Mouse (Mus musculus) heart, embryonic 10.5 days (tissue): Measurements from ENCODE around the gene Etv6. TPM values are rescaled to one million over a fixed set of nuclear protein-coding genes. Genes with fewer than 3 reads are reported as not detected.

ENCODE experiments used
- DNase-seq: peaks from one replicate; pipeline ENCODE4 v3.0.0-alpha.2; 2017; ENCODE audit warnings: low spot score
- H3K27ac ChIP-seq: fragments of 300-500 bp; sonication (generic); 2 replicates; pipeline ENCODE4 v1.5.1; 2016; ENCODE audit warnings: mild to moderate bottlenecking
- H3K27me3 ChIP-seq: fragments of 300-500 bp; sonication (generic); 2 replicates; pipeline ENCODE4 v1.6.1; 2016; ENCODE audit warnings: mild to moderate bottlenecking; ENCODE audit not compliant: poor library complexity, insufficient read depth, severe bottlenecking
- H3K36me3 ChIP-seq: fragments of 300-500 bp; sonication (generic); 2 replicates; pipeline ENCODE4 v1.6.1; 2016; ENCODE audit warnings: mild to moderate bottlenecking, moderate library complexity
- H3K4me1 ChIP-seq: fragments of 300-500 bp; sonication (generic); 2 replicates; pipeline ENCODE4 v1.6.1; 2016; ENCODE audit warnings: mild to moderate bottlenecking
- H3K4me3 ChIP-seq: fragments of 300-500 bp; sonication (generic); 2 replicates; pipeline ENCODE4 v1.5.1; 2016; ENCODE audit warnings: mild to moderate bottlenecking, moderate library complexity
- H3K9me3 ChIP-seq: fragments of 300-500 bp; sonication (generic); 2 replicates; pipeline ENCODE4 v1.6.1; 2016; ENCODE audit warnings: mild to moderate bottlenecking, moderate library complexity
- WGBS: fragments of 180-500 bp; shearing (Covaris S2); methylation state at CpG from one replicate; pipeline ENCODE4 v1.1.7; 2016; 5-methylcytosine and 5-hydroxymethylcytosine counted together
- polyA plus RNA-seq: library from polyadenylated mRNA; unstranded; fragments of >200 nt; fragmentation: Nextera tagmentation; extraction: Ambion mirVana; gene quantifications from 2 replicates; pipeline ENCODE4 v1.2.1, GENCODE M21; 2016

Etv6 gene
- polyA plus RNA-seq, 1 experiment from 2014 or later, result 16.2 TPM

DNA sequence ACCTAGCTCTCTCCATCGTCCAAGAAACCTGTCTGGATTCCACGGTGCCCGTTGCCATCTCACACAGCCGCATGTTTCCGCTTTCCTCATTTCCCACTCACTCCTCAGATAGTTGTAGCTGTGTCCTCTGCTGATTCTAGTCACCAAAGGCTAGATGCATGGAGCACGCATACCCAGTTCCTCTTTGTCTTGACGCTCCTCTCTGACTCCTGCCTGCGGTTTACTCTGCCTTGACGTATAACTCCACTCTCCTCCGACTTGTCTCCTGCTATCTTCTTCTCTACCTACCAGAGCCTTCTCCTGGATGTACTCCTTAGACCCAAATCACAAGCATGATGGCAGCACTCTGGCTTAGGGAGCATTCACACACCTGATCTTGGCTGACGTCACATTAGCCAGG, 169.7 kb downstream of the Etv6 start:
- Histone ChIP-seq H3K36me3 (0 out of 2 replicates have a peak, but pooled peaks cover 5% of the 10 kb centered on the region), H3K4me1 (peaks cover 50% of the 10 kb centered on the region), H3K4me3 (no peak overlapping the region), H3K9me3 (no peaks in the 10 kb centered on the region), H3K27ac (0 out of 2 replicates have a peak overlapping the region, but pooled peaks have one; percentile 31), H3K27me3 (no peaks in the 10 kb centered on the region)
- 83% methylated on average over 11 of the region's 11 CpGs for WGBS
- no peak for DNase-seq

DNA sequence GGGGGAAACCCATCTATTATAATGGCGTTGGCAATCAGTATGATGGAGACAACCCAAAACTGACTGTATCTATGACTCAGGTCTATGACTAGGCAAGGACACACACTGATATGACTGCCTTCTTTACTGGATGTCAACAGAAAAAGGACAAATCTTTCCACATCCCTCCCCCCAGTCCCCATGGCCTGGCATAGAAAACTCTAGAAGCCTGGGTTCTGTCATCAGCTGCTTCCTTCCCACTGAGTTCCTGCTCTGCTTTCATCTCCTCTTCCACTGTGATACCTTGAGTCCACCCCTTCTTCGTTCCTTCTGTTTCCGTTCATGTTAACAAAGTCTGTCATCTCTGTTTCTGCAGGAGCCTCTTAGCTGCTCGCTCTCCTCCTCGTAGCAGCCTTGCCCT, 170.2 kb downstream of the Etv6 start:
- WGBS, result 56% methylated on average over 5 of the region's 5 CpGs
- H3K4me1 ChIP-seq, result peaks cover 52% of the 10 kb centered on the region

DNA sequence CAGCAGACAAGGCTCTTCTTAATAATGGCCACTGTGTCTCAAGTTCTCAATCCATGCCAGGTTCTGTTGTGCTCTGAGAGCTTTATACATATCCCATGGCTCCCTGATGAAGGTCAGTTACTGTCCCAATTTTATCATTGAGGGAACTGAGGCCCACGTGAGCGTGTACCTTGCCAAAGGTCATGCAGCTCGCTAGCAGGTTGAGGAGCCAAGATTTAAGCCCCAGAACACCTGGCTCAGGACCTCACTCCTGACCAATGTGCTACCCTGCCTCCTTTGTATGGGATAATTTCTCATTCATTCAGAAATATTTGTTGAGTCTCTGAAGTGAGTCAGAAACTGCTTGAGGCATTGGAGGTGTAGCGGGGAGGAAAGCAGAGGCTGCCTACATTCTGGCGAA, 170.8 kb downstream of the Etv6 start:
- Histone ChIP-seq H3K9me3 (no peaks in the 10 kb centered on the region), H3K4me3 (no peak overlapping the region), H3K27ac (0 out of 2 replicates have a peak overlapping the region, but pooled peaks have one; percentile 4), H3K36me3 (0 out of 2 replicates have a peak, but pooled peaks cover 5% of the 10 kb centered on the region), H3K27me3 (no peaks in the 10 kb centered on the region), H3K4me1 (peaks cover 57% of the 10 kb centered on the region)
- DNase-seq, result no peak
- 90% methylated on average over 5 of the region's 5 CpGs for WGBS

More for the DNA sequence above, 170.2 kb downstream of the Etv6 start:
- H3K4me3 ChIP-seq, result no peak overlapping the region
- H3K9me3 ChIP-seq, result no peaks in the 10 kb centered on the region
- 0 out of 2 replicates have a peak, but pooled peaks cover 5% of the 10 kb centered on the region for H3K36me3 ChIP-seq
- no peaks in the 10 kb centered on the region for H3K27me3 ChIP-seq
- no peak for DNase-seq
- H3K27ac ChIP-seq, result peak overlapping the region; percentile 60; the same call in 1 of the 2 replicates

DNA sequence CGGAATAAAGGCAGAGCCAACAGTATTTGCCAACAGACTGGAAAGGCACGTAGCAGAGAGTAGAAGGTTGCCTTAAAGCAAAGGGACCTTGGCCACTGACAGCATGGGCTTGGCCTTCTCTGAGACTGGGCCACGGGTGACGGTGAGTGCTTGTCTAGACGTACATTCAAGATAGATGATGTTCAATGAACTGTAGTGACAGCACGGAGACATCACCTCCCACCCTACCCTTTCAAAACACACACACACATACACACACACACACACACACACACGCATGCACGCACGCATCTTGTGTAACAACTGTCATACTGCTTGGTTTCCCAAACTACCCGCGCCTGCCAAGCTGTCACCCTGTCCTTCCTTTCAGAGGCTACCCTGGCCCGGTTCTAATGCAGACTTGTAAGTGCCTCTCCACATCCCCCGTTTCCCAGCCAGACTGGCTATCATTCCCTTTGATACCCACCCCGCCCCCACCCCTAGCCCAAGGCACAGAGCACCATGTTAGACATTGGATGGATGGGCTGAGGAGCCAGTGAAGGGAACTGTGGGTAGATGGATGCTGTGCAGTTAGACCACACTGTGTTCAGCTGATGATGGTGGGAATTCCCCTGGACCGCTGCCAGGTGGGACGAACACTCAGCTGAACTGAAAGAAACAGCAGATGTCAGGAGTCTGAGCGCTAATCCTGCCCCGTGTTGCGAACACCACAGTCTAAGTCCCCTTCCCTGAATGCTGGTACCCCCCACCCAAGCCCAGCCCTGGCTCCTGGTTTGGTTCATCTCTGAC, 172.1 kb downstream of the Etv6 start:
- Histone ChIP-seq H3K27ac (peak overlapping the region; percentile 36; the same call in 1 of the 2 replicates), H3K4me1 (peaks cover 65% of the 10 kb centered on the region), H3K27me3 (no peaks in the 10 kb centered on the region), H3K4me3 (no peak overlapping the region), H3K9me3 (no peaks in the 10 kb centered on the region), H3K36me3 (0 out of 2 replicates have a peak, but pooled peaks cover 5% of the 10 kb centered on the region)
- no peak for DNase-seq
- WGBS, result 74% methylated on average over 19 of the region's 19 CpGs

DNA sequence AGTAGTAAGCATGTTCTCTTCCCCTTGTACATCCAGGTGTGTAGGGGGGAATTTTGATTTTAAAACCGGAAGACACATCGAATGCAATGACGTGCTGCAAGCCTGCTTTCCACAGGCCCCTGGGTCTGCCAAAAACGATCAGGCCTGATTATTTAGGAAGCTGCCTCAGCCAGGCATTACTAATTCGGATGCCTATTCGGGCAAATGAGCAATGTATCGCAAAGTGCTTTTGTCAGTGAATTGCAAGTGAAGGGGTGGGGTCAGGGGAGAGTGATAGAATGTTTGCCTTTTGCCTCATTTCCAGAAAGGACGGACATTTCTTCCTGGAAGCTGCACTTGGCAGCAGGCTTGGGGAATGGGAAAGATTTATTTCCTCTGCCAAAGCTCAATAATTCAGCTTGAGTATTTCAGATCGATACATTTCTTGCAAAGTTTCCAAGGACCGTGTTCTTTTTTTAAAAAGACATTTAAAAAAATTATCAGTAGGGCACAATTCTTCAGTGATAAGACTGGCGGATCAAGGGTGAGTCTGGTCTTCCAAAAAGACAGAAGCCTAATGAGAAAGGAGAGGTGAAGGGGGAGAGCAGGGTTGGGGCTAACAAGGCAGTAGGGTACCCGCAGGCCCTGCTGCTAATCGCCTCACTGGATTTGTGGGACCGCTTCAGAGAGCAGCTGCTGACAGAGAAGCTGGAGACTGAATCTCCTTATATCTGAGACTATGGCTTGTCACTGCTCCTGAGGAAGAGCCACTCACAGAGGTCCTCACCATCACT, 172.9 kb downstream of the Etv6 start:
- 73% methylated on average over 14 of the region's 14 CpGs for WGBS
- Histone ChIP-seq H3K4me3 (no peak overlapping the region), H3K27me3 (no peaks in the 10 kb centered on the region), H3K4me1 (peaks cover 65% of the 10 kb centered on the region), H3K27ac (peak overlapping the region; percentile 63), H3K36me3 (0 out of 2 replicates have a peak, but pooled peaks cover 5% of the 10 kb centered on the region), H3K9me3 (no peaks in the 10 kb centered on the region)
- DNase-seq, result no peak

DNA sequence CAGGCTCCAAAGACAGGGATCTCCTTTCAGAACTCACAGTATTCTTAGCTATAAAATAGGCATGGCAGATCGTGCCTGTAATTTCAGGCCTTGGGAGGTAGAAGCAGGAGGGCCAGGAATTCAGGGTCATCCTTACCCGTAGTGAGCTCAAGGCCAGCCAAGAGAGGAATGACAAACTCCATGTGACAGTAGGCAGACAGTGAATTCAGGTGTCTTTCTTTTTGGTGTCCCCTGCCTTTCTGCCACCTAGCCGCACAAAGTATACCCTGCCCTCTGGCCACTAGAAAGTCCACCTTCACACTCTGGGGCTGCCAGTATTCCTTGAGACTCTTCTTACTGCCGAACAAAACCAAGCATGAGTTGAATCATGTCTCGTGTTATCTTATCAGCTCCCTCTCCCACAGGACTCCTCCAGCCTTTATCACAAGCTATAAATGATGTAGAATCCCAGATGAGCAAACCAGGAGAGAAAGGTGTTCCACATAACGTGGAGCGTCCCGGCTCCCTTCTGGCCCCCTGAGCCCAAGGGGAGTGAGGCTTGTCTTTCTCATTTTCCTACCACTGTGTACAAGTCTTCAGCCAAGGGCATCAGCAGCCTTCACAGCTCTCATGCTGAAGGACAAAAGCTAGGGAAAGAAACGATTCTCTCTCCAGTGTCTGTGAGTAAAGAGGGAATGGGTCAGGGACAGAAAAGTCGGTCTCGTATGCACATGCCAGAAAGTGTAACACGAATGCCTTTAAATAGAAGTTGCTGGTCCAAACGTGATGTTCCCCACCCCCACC, 175.4 kb downstream of the Etv6 start:
- Histone ChIP-seq H3K36me3 (peaks cover 10% of the 10 kb centered on the region; the same call in 1 of the 2 replicates), H3K9me3 (no peaks in the 10 kb centered on the region)

DNA sequence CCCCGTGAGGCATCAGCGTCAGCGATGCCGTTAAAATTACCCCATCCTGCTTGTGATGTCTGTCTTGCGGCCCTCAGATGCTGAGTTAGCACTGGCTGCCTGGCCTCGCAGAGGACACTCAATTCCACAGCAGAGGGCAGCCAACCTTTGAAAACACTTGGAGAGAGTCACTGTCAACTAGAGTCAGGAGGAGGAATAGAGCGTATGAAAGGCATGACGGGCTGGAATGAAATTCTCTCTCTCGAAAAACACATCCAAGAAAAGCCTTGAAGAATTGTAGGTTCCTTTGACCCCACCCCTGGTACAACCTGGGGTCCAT, 175.9 kb downstream of the Etv6 start:
- H3K27ac ChIP-seq, result peak overlapping the region; percentile 72; the same call in 1 of the 2 replicates
- H3K9me3 ChIP-seq, result no peaks in the 10 kb centered on the region
- H3K4me1 ChIP-seq, result peaks cover 52% of the 10 kb centered on the region
- WGBS, result 53% methylated on average over 9 of the region's 9 CpGs
- no peaks in the 10 kb centered on the region for H3K27me3 ChIP-seq
- H3K4me3 ChIP-seq, result no peak overlapping the region
- peaks cover 10% of the 10 kb centered on the region; the same call in 1 of the 2 replicates for H3K36me3 ChIP-seq
- DNase-seq, result no peak

More for the DNA sequence above, 175.4 kb downstream of the Etv6 start:
- DNase-seq, result no peak
- peaks cover 57% of the 10 kb centered on the region for H3K4me1 ChIP-seq
- WGBS, result 48% methylated on average over 13 of the region's 13 CpGs
- H3K4me3 ChIP-seq, result no peak overlapping the region
- H3K27ac ChIP-seq, result peak overlapping the region; percentile 72
- no peaks in the 10 kb centered on the region for H3K27me3 ChIP-seq

DNA sequence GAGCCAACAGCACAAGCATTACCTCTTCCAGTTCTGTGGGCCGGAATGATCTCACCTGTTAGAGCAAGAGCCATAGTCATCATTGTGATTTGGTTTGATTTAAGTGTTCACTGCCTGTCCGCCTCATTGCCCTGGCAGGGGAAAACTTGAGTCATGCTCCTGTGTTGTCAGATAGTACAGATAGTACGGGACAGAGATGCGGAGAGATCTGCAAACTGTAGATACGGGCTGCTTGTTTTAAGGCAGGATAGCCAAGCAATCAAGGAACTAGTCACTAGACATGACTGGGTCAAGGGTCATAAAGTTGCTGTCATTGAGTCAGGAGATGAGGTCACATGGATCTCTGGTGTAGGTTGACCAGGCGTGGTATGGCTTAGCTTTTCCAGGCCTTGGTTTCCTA, 182.2 kb downstream of the Etv6 start:
- Histone ChIP-seq H3K4me1 (peaks cover 25% of the 10 kb centered on the region), H3K36me3 (peaks cover 8% of the 10 kb centered on the region; the same call in 1 of the 2 replicates), H3K9me3 (no peaks in the 10 kb centered on the region), H3K4me3 (no peak overlapping the region), H3K27ac (no peak overlapping the region), H3K27me3 (no peaks in the 10 kb centered on the region)
- 84% methylated on average over 6 of the region's 6 CpGs for WGBS
- DNase-seq, result no peak

DNA sequence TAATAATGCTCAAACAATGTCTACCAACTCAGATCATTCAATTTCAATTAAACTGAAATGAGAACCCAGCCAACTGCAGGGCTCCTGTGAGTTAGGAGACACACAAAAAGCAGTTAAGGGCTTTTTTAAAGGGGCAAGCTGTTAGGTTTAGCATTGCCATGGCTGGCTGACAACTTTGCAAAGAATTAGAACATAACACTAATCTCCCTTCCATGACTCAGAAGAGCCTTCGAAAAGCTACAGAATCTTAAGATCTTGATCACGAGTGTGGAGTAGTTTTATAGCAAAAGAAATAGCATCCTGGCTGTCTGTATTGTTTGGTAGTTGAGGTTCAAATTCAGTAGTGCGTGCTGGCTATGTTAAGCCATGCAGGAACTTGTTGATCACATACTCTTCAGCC, 182.9 kb downstream of the Etv6 start:
- peaks cover 13% of the 10 kb centered on the region; the same call in 1 of the 2 replicates for H3K36me3 ChIP-seq
- no peaks in the 10 kb centered on the region for H3K9me3 ChIP-seq
- no peak overlapping the region for H3K4me3 ChIP-seq
- H3K27me3 ChIP-seq, result no peaks in the 10 kb centered on the region
- no peak for DNase-seq
- 92% methylated on average over 3 of the region's 3 CpGs for WGBS
- H3K27ac ChIP-seq, result no peak overlapping the region
- H3K4me1 ChIP-seq, result peaks cover 26% of the 10 kb centered on the region

DNA sequence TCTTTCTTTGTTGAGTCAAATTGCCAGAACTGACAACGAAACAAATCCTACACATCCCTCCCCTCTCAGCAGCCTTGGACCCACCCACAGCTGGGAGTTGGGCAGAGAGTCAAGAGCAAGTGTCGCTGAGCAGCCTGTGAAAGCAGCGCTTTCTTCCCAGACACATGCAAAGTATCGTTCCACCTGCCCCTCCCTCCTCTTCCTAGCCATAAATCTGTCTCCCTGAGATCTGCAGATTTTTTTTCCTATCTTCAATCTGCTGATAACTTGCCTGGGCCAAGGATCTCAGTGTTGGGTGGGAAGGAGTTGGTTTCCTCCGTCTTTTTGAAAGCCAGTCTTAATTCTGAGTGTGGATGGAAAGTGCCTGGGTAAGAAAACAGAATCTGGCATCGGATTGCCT, 183.9 kb downstream of the Etv6 start:
- DNase-seq, result no peak
- Histone ChIP-seq H3K27ac (no peak overlapping the region), H3K4me3 (no peak overlapping the region), H3K27me3 (no peaks in the 10 kb centered on the region), H3K9me3 (no peaks in the 10 kb centered on the region), H3K4me1 (peaks cover 26% of the 10 kb centered on the region), H3K36me3 (peaks cover 12% of the 10 kb centered on the region; the same call in 1 of the 2 replicates)
- 59% methylated on average over 6 of the region's 6 CpGs for WGBS

DNA sequence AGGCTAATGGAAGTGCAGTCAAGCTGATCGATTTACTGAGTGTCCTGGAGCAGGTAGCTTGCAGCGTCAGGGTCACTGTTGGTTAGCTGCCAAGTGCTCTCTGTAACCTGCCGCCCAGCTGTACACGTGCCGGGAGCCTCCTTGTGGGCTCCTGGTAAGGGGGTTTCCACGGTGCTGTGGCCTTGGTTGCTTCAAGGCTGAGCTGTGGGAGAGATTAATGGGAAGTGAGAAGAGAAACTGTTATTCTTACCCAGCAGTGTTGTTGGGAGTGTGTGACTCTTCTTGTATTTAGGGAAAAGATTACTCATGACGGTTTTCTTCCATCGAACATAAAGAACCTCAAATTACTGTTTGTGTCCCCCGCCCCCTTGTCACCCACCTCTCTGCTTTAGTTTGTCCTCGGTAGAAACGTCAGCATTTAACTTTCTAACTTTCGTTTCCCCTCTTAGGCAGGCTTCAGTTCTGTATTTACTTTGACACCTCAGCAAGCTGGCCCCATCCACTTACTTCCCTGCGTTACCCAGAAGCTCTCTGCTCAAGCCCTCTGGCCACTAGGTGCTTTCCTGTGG, 184.8 kb downstream of the Etv6 start:
- Histone ChIP-seq H3K4me1 (peaks cover 31% of the 10 kb centered on the region), H3K36me3 (peaks cover 16% of the 10 kb centered on the region), H3K9me3 (no peaks in the 10 kb centered on the region), H3K27ac (no peak overlapping the region), H3K27me3 (no peaks in the 10 kb centered on the region), H3K4me3 (no peak overlapping the region)
- WGBS, result 70% methylated on average over 13 of the region's 13 CpGs
- DNase-seq, result no peak

DNA sequence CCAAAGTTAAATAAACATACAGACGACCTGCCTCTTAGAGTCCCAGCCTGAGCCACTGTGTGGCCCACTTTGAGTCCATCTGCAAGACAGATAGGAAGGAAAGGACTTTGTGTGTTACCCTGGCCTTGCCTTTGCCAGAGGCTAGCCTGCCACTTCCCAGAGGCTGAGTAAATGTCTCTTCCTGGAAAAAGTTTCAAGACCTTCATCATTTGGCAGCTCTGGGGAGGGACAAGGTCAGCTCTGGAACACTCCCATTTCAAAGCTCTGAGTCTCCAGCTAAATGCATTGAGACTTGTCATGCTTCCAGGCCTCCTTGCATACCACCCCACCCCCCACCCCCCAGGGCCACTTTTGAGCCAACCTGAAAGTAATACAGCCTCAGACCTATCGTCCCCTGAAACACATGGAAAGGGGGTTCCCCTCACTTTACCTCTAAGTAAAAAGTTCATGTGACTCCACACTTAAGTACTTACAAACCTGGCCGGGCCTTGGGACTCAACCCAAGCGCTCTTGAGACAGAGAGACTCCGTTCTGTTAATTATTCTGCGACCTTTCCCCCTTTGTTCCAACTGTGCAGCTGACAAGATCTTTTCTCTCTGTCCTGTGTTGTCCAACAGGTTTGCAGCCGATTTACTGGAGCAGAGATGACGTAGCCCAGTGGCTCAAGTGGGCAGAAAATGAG, 186.9 kb downstream of the Etv6 start:
- no peaks in the 10 kb centered on the region for H3K9me3 ChIP-seq
- no peak for DNase-seq
- peaks cover 14% of the 10 kb centered on the region for H3K36me3 ChIP-seq
- H3K27ac ChIP-seq, result peak overlapping the region; percentile 29; the same call in 1 of the 2 replicates
- peaks cover 42% of the 10 kb centered on the region for H3K4me1 ChIP-seq
- WGBS, result 62% methylated on average over 8 of the region's 8 CpGs
- no peaks in the 10 kb centered on the region for H3K27me3 ChIP-seq
- no peak overlapping the region for H3K4me3 ChIP-seq
